Mouse (Mus musculus): ENCODE measurements at regions not wholly inside any gene's neighbourhood (a gene's known extent, or its start where the extent isn't known, plus 50 kb on each side); places are given as distances from the start of the nearest gene placed in this dataset.
"Not testable (repeated sequence)": the region's sequence is repeated elsewhere in the genome, so short reads cannot be mapped to it uniquely, and the experiment has no call there.

- H3K36me3 ChIP-seq (replicated peaks; ENCODE audit: control insufficient read depth, insufficient read depth, low read length); H3K4me1 ChIP-seq (ENCODE audit: control insufficient read depth, insufficient read depth); H3K4me3 ChIP-seq (ENCODE audit: low read depth, low read length); H3K27me3 ChIP-seq (ENCODE audit: control insufficient read depth, insufficient read depth, low read length); H3K4me2 ChIP-seq (ENCODE audit: low read depth, low read length); H3K9me3 ChIP-seq (replicated peaks; ENCODE audit: control insufficient read depth, low read length); ATAC-seq (ENCODE audit: insufficient read depth, low read depth); H3K9ac ChIP-seq (replicated peaks; ENCODE audit: low read depth, low read length); DNase-seq (ENCODE audit: low spot score); H3K27ac ChIP-seq (ENCODE audit: low read depth): not testable (repeated sequence)
- WGBS, result 67% methylated on average over 1 of the region's 7 CpGs
Measured at GRCm38 (mm10) chr14:53324367-53324766, 828.8 kb upstream of the Olfr1507 start.

GRCm38 (mm10) chr14:53318512-53319309, 823.2 kb upstream of the Olfr1507 start:
- H3K4me2 ChIP-seq (ENCODE audit: low read depth, low read length); H3K9ac ChIP-seq (replicated peaks; ENCODE audit: low read depth, low read length); H3K36me3 ChIP-seq (replicated peaks; ENCODE audit: control insufficient read depth, insufficient read depth, low read length); H3K27ac ChIP-seq (ENCODE audit: low read depth); H3K9me3 ChIP-seq (replicated peaks; ENCODE audit: control insufficient read depth, low read length); H3K27me3 ChIP-seq (ENCODE audit: control insufficient read depth, insufficient read depth, low read length); ATAC-seq (ENCODE audit: insufficient read depth, low read depth); H3K4me3 ChIP-seq (ENCODE audit: low read depth, low read length); H3K4me1 ChIP-seq (ENCODE audit: control insufficient read depth, insufficient read depth); DNase-seq (ENCODE audit: low spot score): not testable (repeated sequence)
- WGBS, result no CpG with 5 or more reads among the region's 9 CpGs

GRCm38 (mm10) chr14:53312490-53312889, 816.9 kb upstream of the Olfr1507 start:
- not testable (repeated sequence) for H3K4me1 ChIP-seq (ENCODE audit: control insufficient read depth, insufficient read depth); DNase-seq (ENCODE audit: low spot score); H3K27me3 ChIP-seq (ENCODE audit: control insufficient read depth, insufficient read depth, low read length); H3K4me2 ChIP-seq (ENCODE audit: low read depth, low read length); H3K9me3 ChIP-seq (replicated peaks; ENCODE audit: control insufficient read depth, low read length); ATAC-seq (ENCODE audit: insufficient read depth, low read depth); H3K9ac ChIP-seq (replicated peaks; ENCODE audit: low read depth, low read length); H3K4me3 ChIP-seq (ENCODE audit: low read depth, low read length); H3K27ac ChIP-seq (ENCODE audit: low read depth); H3K36me3 ChIP-seq (replicated peaks; ENCODE audit: control insufficient read depth, insufficient read depth, low read length)
- 11% methylated on average over 1 of the region's 1 CpGs for WGBS

GRCm38 (mm10) chr14:53303179-53303578, 807.6 kb upstream of the Olfr1507 start:
- H3K4me1 ChIP-seq (ENCODE audit: control insufficient read depth, insufficient read depth); H3K27me3 ChIP-seq (ENCODE audit: control insufficient read depth, insufficient read depth, low read length); H3K4me2 ChIP-seq (ENCODE audit: low read depth, low read length); H3K9me3 ChIP-seq (replicated peaks; ENCODE audit: control insufficient read depth, low read length); H3K4me3 ChIP-seq (ENCODE audit: low read depth, low read length); ATAC-seq (ENCODE audit: insufficient read depth, low read depth); H3K36me3 ChIP-seq (replicated peaks; ENCODE audit: control insufficient read depth, insufficient read depth, low read length); H3K27ac ChIP-seq (ENCODE audit: low read depth); H3K9ac ChIP-seq (replicated peaks; ENCODE audit: low read depth, low read length); DNase-seq (ENCODE audit: low spot score): not testable (repeated sequence)
- no CpG with 5 or more reads among the region's 3 CpGs for WGBS

- WGBS, result no CpG with 5 or more reads among the region's 3 CpGs
Measured at GRCm38 (mm10) chr14:53302491-53302829, 806.9 kb upstream of the Olfr1507 start.

GRCm38 (mm10) chr14:53301722-53302490, 806.4 kb upstream of the Olfr1507 start:
- no CpG with 5 or more reads among the region's 11 CpGs for WGBS
- not testable (repeated sequence) for DNase-seq (ENCODE audit: low spot score); H3K4me2 ChIP-seq (ENCODE audit: low read depth, low read length); ATAC-seq (ENCODE audit: insufficient read depth, low read depth); H3K4me1 ChIP-seq (ENCODE audit: control insufficient read depth, insufficient read depth); H3K9me3 ChIP-seq (replicated peaks; ENCODE audit: control insufficient read depth, low read length); H3K27me3 ChIP-seq (ENCODE audit: control insufficient read depth, insufficient read depth, low read length); H3K9ac ChIP-seq (replicated peaks; ENCODE audit: low read depth, low read length); H3K36me3 ChIP-seq (replicated peaks; ENCODE audit: control insufficient read depth, insufficient read depth, low read length); H3K27ac ChIP-seq (ENCODE audit: low read depth); H3K4me3 ChIP-seq (ENCODE audit: low read depth, low read length)

More at GRCm38 (mm10) chr14:53302491-53302829, 806.9 kb upstream of the Olfr1507 start:
- not testable (repeated sequence) for H3K36me3 ChIP-seq (replicated peaks; ENCODE audit: control insufficient read depth, insufficient read depth, low read length); H3K4me3 ChIP-seq (ENCODE audit: low read depth, low read length); ATAC-seq (ENCODE audit: insufficient read depth, low read depth); H3K9me3 ChIP-seq (replicated peaks; ENCODE audit: control insufficient read depth, low read length); H3K9ac ChIP-seq (replicated peaks; ENCODE audit: low read depth, low read length); H3K4me2 ChIP-seq (ENCODE audit: low read depth, low read length); H3K27me3 ChIP-seq (ENCODE audit: control insufficient read depth, insufficient read depth, low read length); H3K27ac ChIP-seq (ENCODE audit: low read depth); DNase-seq (ENCODE audit: low spot score); H3K4me1 ChIP-seq (ENCODE audit: control insufficient read depth, insufficient read depth)

GRCm38 (mm10) chr14:53301110-53301509, 805.6 kb upstream of the Olfr1507 start:
- not testable (repeated sequence) for H3K9me3 ChIP-seq (replicated peaks; ENCODE audit: control insufficient read depth, low read length); H3K36me3 ChIP-seq (replicated peaks; ENCODE audit: control insufficient read depth, insufficient read depth, low read length); H3K4me3 ChIP-seq (ENCODE audit: low read depth, low read length); H3K4me2 ChIP-seq (ENCODE audit: low read depth, low read length); ATAC-seq (ENCODE audit: insufficient read depth, low read depth); H3K9ac ChIP-seq (replicated peaks; ENCODE audit: low read depth, low read length); DNase-seq (ENCODE audit: low spot score); H3K27ac ChIP-seq (ENCODE audit: low read depth); H3K4me1 ChIP-seq (ENCODE audit: control insufficient read depth, insufficient read depth); H3K27me3 ChIP-seq (ENCODE audit: control insufficient read depth, insufficient read depth, low read length)
- WGBS, result 87% methylated on average over 1 of the region's 1 CpGs

GRCm38 (mm10) chr14:53299735-53300134, 804.2 kb upstream of the Olfr1507 start:
- H3K27me3 ChIP-seq (ENCODE audit: control insufficient read depth, insufficient read depth, low read length); H3K27ac ChIP-seq (ENCODE audit: low read depth); H3K4me3 ChIP-seq (ENCODE audit: low read depth, low read length); H3K9ac ChIP-seq (replicated peaks; ENCODE audit: low read depth, low read length); ATAC-seq (ENCODE audit: insufficient read depth, low read depth); H3K9me3 ChIP-seq (replicated peaks; ENCODE audit: control insufficient read depth, low read length); DNase-seq (ENCODE audit: low spot score); H3K4me2 ChIP-seq (ENCODE audit: low read depth, low read length); H3K4me1 ChIP-seq (ENCODE audit: control insufficient read depth, insufficient read depth); H3K36me3 ChIP-seq (replicated peaks; ENCODE audit: control insufficient read depth, insufficient read depth, low read length): not testable (repeated sequence)
- WGBS, result no CpG with 5 or more reads among the region's 5 CpGs

All from heart, postnatal 0 days (tissue).